Mouse (Mus musculus) gastrocnemius, adult 18-20 months (tissue): ENCODE measurements around the gene Ccdc6. TPM values are rescaled to one million over a fixed set of nuclear protein-coding genes. Genes with fewer than 3 reads are reported as not detected.

Source experiments
- DNase-seq: peaks from one replicate; pipeline ENCODE4 v3.0.0; 2021; ENCODE audit warnings: low spot score
- total RNA-seq, 2 experiments: library from RNA; stranded (reverse); gene quantifications; 2 replicates each; pipeline ENCODE4 v1.2.3; 2021

Ccdc6 gene
- total RNA-seq, 2 experiments from 2014 or later: 87.0 to 114 TPM

DNA sequence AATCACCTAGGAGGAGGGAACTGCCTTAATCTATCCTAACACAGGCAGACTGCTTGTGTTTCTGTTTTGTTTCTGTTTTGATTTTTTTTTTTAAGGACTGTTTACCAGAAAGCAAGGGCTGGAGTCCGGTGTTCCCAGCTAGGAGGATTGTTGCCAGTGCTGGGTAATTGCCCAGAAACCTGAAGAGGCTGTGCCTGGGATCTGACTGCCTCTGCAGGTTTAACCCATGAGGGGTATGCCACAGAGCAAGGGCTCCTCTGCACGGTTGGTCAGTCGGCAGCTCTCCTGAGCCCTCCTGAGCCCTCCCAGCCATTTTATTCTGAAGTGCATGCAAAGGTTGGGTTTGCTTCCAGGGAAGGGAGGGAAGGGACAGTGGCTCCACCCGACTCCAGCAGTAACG lies 66.8 kb downstream of the Ccdc6 start:
- peak; percentile 56 for DNase-seq

DNA sequence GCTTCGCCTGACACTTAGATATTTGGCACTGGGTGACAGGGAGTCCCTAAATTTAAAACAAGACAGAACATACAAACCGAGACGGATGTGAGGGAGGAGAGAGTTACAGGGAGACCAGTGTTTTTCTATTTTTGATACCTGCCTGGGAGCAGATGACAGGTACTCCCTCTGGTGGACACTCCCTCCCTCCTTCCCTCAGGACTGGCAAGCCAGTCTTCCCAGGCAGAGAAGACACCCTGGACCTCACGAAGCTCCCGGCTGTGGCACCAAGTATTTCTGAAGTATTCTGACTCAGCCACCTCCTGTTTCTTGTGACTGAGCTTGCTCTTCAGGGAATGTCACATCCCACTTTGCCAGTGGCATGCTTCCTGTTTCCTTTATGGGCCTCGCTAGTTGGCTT lies 69.0 kb downstream of the Ccdc6 start:
- DNase-seq: peak; percentile 71

DNA sequence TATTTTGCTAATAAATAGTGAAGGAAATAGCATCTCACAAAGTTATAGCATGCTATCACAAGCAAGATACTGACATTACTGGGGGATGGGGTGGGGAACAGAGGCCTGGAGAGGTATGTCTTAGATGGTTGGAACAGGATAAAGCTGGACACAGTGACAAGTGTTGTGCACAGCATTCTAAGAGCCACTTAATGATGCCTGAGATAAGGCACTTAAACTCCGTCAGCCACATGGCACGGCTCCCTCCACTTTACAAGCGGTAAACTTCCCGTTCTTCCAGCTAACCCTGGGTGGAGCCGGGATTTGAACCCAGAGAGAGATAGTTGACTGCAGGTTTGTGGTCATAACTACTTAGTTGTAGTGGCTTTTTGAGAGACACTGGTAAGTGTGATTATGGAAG lies 69.5 kb downstream of the Ccdc6 start:
- no peak for DNase-seq

- DNase-seq: no peak
Observed at GRCm38 (mm10) chr10:70167625-70168024, 70.7 kb downstream of the Ccdc6 start.

DNA sequence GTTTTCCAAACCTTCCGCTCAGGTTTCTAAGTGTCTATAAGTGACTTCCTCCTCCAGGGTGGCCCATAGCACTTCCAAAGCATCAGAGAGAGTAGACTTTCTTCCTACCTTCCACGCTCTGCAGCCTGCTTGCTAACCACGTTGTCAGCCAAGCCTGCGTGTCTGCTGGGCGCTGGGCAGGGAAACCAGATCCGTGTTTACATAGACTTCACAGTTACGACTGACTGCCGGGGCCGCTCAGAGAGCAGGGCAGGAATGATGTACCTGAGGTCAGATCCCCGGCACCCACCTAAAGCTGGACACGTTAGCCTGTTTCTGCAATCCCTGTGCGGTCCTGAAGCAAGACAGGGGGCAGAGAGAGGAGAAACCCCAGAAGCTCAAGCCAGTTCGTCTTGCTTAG lies 71.5 kb downstream of the Ccdc6 start:
- peak; percentile 54 for DNase-seq

GRCm38 (mm10) chr10:70169044-70169443 lies 72.1 kb downstream of the Ccdc6 start:
- DNase-seq: peak; percentile 56

DNA sequence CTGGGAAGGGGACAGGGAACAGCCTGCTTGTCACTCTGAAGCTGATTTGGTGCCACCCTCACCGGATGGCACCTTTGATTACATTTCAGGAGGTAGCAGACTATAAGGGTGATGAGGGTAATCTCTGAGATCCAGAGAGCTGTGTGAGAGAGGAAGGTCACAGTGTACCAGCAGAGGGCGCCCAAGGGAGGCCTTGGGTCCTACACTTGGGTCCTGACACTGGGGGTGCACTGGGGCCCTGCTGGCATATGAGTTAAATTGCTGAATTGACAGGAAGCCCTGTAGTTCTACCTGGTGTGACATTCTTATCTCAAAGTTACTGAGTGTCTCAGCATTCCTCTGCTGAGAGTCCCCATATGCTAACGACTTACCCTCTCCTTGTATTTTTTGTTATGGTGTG lies 76.4 kb downstream of the Ccdc6 start:
- DNase-seq: peak; percentile 72

- DNase-seq: no peak
Observed at GRCm38 (mm10) chr10:70174494-70175190, 77.7 kb downstream of the Ccdc6 start.

GRCm38 (mm10) chr10:70180727-70181126 lies 83.8 kb downstream of the Ccdc6 start:
- DNase-seq: no peak

GRCm38 (mm10) chr10:70181279-70181972 lies 84.5 kb downstream of the Ccdc6 start:
- no peak for DNase-seq

DNA sequence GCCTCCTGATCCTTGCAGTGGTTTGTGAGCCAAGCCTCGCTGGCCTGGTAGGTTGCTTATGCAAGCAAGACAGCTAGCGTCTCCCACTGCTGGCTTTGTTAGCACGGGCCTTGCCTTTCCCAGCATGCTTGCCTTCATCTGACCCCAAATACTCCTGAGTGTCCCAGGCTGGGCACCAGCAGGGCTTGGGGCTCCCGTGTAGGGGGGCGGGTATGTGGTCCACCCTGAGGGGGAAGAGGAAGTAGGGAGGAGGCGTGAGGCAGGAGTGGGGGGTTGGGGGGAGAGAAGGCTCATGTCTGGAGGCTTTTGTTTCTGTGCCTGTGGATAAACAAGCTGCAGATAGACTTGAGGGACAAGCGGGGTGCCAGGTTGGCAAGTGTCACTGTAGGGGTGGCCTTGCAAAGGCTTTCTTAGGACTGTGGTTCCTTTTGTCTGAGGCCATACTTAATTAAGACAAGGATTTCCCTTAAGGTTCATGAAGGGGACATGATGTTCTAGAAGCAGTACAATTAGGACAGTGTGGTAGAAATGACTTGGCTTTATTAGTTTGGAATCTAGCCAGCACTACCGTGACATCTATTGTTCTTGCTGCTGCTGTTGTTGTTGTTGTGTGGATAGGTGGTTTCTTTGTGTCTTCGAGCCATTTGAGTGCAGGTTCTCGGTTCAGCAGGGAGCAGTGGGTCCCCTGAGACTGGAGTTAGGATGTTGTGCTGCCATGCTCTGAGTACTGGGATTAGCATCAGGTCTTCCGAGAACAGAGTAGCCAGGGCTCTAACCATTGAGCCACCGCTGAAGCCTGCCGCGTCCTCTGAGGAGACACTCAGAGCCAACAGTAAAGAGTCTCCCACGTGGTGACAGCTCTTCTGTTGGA lies 86.5 kb downstream of the Ccdc6 start:
- peak; percentile 44 for DNase-seq

DNA sequence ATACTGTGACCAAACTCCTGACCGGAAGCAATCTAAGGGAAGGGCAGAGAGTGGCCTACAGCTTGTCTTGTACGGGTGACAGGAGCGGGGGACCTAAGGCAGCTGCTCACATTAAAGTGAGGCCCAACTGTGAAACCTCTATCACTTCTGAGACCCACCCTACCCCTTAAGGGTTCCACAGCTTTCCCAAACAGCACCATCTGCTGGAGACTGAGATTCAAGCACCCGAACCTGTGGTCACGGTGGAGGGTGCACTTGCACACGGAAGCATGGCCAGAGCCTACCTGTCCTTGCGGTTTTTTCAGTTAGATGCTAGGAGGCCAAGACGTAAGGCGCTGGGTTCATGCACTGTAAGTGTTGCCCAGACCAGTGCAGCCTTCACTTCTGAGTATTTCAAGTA lies 89.2 kb downstream of the Ccdc6 start:
- peak; percentile 46 for DNase-seq

GRCm38 (mm10) chr10:70186586-70186985 lies 89.7 kb downstream of the Ccdc6 start:
- no peak for DNase-seq

DNA sequence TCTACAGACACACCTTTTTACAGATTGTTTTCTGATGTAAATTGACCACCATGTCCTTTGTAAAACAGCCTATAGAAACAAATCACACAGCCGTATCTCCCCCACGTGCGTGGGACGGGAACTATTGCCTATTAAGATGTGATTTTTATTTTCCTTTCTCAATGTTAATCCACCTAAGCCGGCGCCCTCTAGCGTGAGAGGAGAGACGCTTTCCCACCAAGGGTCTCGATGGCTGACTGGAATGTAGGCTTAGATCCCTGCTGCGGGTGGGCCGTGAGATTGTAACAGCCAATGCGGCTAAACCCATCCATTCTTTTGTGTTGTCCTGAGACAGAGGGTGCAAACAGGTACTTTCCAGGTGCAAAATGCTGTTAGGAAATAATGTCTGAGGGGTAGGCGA lies 92.9 kb downstream of the Ccdc6 start:
- DNase-seq: no peak

GRCm38 (mm10) chr10:70194283-70194682 lies 97.4 kb downstream of the Ccdc6 start:
- DNase-seq: no peak

DNA sequence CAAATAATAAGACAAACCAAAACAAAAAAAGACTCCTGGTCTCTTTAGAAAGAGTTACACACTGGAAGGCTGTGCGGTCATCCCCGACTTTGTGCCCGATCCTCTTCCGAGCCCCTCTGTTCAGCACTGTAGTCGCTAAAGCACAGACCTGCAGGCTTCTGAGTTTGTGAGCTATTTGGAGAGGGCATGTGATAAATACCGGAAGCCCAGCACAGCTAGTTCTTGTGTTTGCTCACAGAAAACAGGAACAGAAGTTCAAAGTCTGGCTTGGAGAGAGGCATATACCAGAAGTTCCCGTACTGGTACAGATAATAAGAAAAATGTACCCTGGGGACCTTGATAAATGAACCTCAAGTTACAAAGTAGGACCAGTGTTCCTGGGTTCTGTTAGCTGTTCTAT lies 98.4 kb downstream of the Ccdc6 start:
- DNase-seq: no peak

DNA sequence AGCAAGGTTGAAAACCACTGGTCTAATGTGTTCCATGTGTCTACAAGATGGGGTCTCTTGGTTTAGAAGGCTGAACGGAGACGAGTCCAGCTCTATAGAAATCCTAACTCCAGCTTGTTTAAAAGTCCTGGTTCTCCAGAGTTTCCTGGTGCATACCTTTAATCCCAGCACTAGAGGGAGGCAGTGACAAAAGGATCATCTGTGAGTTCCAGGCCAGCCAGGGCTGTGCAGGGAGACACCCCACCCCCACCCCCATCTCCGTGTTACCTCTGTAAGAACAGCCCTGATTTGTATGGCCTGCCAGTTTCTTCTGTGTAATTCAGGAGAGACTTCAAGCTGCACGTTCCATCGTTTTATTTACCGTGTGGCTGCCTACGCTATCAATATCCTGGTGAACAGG lies 98.9 kb downstream of the Ccdc6 start:
- peak; percentile 59 for DNase-seq

- DNase-seq: peak; percentile 67
Observed at GRCm38 (mm10) chr10:70196666-70197065, 99.7 kb downstream of the Ccdc6 start.

- DNase-seq: no peak
Observed at GRCm38 (mm10) chr10:70197601-70198000, 100.7 kb downstream of the Ccdc6 start.

DNA sequence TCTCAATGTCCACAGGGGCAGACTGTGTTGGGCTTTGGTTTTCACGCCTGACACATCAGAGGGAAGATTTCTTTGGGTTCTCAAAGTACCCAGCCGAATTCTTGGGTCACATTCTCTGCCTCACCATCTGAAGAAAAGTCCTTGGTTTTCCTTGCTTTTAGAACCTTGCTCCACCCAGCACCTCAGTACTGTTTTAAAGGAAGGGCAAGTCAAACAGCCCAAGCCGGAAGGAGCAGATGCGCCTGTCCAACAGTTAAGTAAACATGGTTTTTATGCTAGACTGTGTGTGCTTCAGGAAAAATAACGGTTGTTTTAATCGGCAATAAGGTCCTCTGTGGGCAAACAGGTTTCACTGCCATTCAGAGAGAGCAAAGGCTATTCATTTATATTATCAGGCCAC lies 101.1 kb downstream of the Ccdc6 start:
- DNase-seq: no peak

- no peak for DNase-seq
Observed at GRCm38 (mm10) chr10:70198951-70199463, 102.1 kb downstream of the Ccdc6 start.
